In the genomic region with DNA sequence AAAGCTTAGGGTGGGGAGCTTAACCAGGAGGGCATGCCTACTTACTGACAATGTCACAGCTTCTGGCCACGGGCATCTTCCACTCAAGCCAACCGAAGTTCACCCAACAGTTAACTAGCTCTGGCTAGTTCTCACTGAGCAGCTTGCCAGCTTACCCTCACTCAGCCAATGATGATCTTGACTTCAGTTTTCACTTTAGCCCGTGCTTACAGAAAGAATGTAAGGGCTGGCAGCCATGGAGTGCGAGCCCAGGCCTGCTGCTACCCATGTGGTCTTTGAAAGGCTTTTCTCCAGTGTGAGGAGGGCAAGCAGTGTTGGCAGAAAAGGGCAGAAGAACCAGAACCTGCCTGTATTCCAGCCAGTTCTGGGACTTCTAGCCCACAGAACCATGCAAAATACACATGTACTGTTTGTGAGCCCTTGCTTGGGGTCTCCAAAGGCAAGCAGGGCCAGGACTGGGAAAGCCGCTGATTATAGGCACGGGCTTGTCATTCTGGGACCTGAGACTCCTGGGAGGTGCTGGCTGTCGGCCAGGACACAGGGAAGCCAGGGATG, we compare ENCODE assay signal across 7 mouse cellular contexts.
A peak's percentile ranks its signal among the peaks of the same experiment; 100 is the strongest.
DNase-seq lines count a peak whose midpoint lies in the region; ATAC-seq and TF ChIP-seq lines count a peak whose summit lies in the region.

No protein-coding gene starts in this region.

- no peak for DNase-seq in heart, postnatal 0 days (ENCODE audit: low spot score)
- no peak for DNase-seq in neural tube, embryonic 10.5 days (ENCODE audit: extremely low spot score, low spot score)

- no peaks in the 10 kb centered on the region for H3K27me3 ChIP-seq in heart, postnatal 0 days (ENCODE audit: control insufficient read depth, insufficient read depth, low read length)
- H3K27me3 ChIP-seq in heart, embryonic 11.5 days (ENCODE audit: control insufficient read depth, insufficient read depth, low read length) = no peaks in the 10 kb centered on the region
- H3K27me3 ChIP-seq in neural tube, embryonic 13.5 days = no peaks in the 10 kb centered on the region
- H3K27me3 ChIP-seq in hindbrain, embryonic 13.5 days = no peaks in the 10 kb centered on the region
- H3K27me3 ChIP-seq in intestine, embryonic 16.5 days (replicated peaks; ENCODE audit: control insufficient read depth, insufficient read depth, low read length) = no peaks in the 10 kb centered on the region

- peaks cover 8% of the 10 kb centered on the region for H3K4me1 ChIP-seq in heart, postnatal 0 days (ENCODE audit: control insufficient read depth, insufficient read depth)
- peaks cover 3% of the 10 kb centered on the region; the same call in 1 of the 2 replicates for H3K4me1 ChIP-seq in heart, embryonic 11.5 days (ENCODE audit: control insufficient read depth, insufficient read depth, low read length)
- peaks cover 32% of the 10 kb centered on the region for H3K4me1 ChIP-seq in neural tube, embryonic 13.5 days (replicated peaks)
- peaks cover 24% of the 10 kb centered on the region for H3K4me1 ChIP-seq in hindbrain, embryonic 13.5 days (replicated peaks)
- H3K4me1 ChIP-seq in intestine, embryonic 16.5 days (ENCODE audit: control insufficient read depth, insufficient read depth, low read length) = no peaks in the 10 kb centered on the region

- no peaks in the 10 kb centered on the region for H3K36me3 ChIP-seq in heart, postnatal 0 days (replicated peaks; ENCODE audit: control insufficient read depth, insufficient read depth, low read length)
- H3K36me3 ChIP-seq in heart, embryonic 11.5 days (ENCODE audit: control insufficient read depth, insufficient read depth, low read length) = no peaks in the 10 kb centered on the region
- no peaks in the 10 kb centered on the region for H3K36me3 ChIP-seq in neural tube, embryonic 13.5 days
- no peaks in the 10 kb centered on the region for H3K36me3 ChIP-seq in hindbrain, embryonic 13.5 days
- no peaks in the 10 kb centered on the region for H3K36me3 ChIP-seq in intestine, embryonic 16.5 days (ENCODE audit: control insufficient read depth, insufficient read depth, low read length)

- H3K4me3 ChIP-seq in heart, postnatal 0 days (ENCODE audit: low read depth, low read length) = no peak overlapping the region
- no peak overlapping the region for H3K4me3 ChIP-seq in heart, embryonic 11.5 days (ENCODE audit: low read depth, low read length)
- no peak overlapping the region for H3K4me3 ChIP-seq in neural tube, embryonic 13.5 days
- H3K4me3 ChIP-seq in hindbrain, embryonic 13.5 days = no peak overlapping the region
- no peak overlapping the region for H3K4me3 ChIP-seq in intestine, embryonic 16.5 days (ENCODE audit: low read length)

- TF ChIP-seq CTCF in heart, postnatal 0 days (IDR thresholded peaks at IDR 0.05; ENCODE audit: low read depth) = no peak

- H3K27ac ChIP-seq in heart, postnatal 0 days (ENCODE audit: low read depth) = peak overlapping the region; percentile 18; the same call in 1 of the 2 replicates
- H3K27ac ChIP-seq in heart, embryonic 11.5 days (ENCODE audit: low read depth, low read length) = no peak overlapping the region
- peak overlapping the region; percentile 85; the same call in 1 of the 2 replicates for H3K27ac ChIP-seq in neural tube, embryonic 13.5 days (replicated peaks)
- peak overlapping the region; percentile 83 for H3K27ac ChIP-seq in hindbrain, embryonic 13.5 days
- H3K27ac ChIP-seq in intestine, embryonic 16.5 days (ENCODE audit: low read length) = no peak overlapping the region

- ATAC-seq in heart, postnatal 0 days (ENCODE audit: insufficient read depth, low read depth) = peak; percentile 30; the same call in 1 of the 2 replicates
- ATAC-seq in heart, embryonic 11.5 days (replicated peaks; ENCODE audit: insufficient number of reproducible peaks, low FRiP score, low TSS enrichment) = no peak
- no peak for ATAC-seq in neural tube, embryonic 13.5 days (ENCODE audit: low read depth)
- no peak for ATAC-seq in hindbrain, embryonic 13.5 days (ENCODE audit: low FRiP score)
- ATAC-seq in activated CD4-positive, CD25-positive, alpha-beta regulatory T cell, adult 4 months = no peak
- no peak for ATAC-seq in intestine, embryonic 16.5 days

- no peak for TF ChIP-seq EP300 in heart, postnatal 0 days (IDR thresholded peaks at IDR 0.05; ENCODE audit: low read depth)

- no peak overlapping the region for H3K4me2 ChIP-seq in heart, postnatal 0 days (ENCODE audit: low read depth, low read length)
- H3K4me2 ChIP-seq in heart, embryonic 11.5 days = no peak overlapping the region
- H3K4me2 ChIP-seq in neural tube, embryonic 13.5 days = no peak overlapping the region
- H3K4me2 ChIP-seq in hindbrain, embryonic 13.5 days = no peak overlapping the region
- H3K4me2 ChIP-seq in intestine, embryonic 16.5 days (ENCODE audit: low read depth, low read length) = no peak overlapping the region

- H3K9me3 ChIP-seq in heart, postnatal 0 days (replicated peaks; ENCODE audit: control insufficient read depth, low read length) = no peaks in the 10 kb centered on the region
- no peaks in the 10 kb centered on the region for H3K9me3 ChIP-seq in heart, embryonic 11.5 days (replicated peaks; ENCODE audit: control insufficient read depth, low read length)
- no peaks in the 10 kb centered on the region for H3K9me3 ChIP-seq in neural tube, embryonic 13.5 days
- H3K9me3 ChIP-seq in hindbrain, embryonic 13.5 days = no peaks in the 10 kb centered on the region
- no peaks in the 10 kb centered on the region for H3K9me3 ChIP-seq in intestine, embryonic 16.5 days (ENCODE audit: control insufficient read depth, low read length)

- H3K9ac ChIP-seq in heart, postnatal 0 days (replicated peaks; ENCODE audit: low read depth, low read length) = no peak overlapping the region
- no peak overlapping the region for H3K9ac ChIP-seq in heart, embryonic 11.5 days (ENCODE audit: low read depth, low read length)
- no peak overlapping the region for H3K9ac ChIP-seq in neural tube, embryonic 13.5 days
- H3K9ac ChIP-seq in hindbrain, embryonic 13.5 days = no peak overlapping the region
- no peak overlapping the region for H3K9ac ChIP-seq in intestine, embryonic 16.5 days (ENCODE audit: low read depth, low read length)

- 40% methylated on average over 7 of the region's 7 CpGs for WGBS in heart, postnatal 0 days
- 57% methylated on average over 7 of the region's 7 CpGs for whole genome bisulfite sequencing in heart, embryonic 11.5 days (ENCODE audit: insufficient replicate concordance)
- 56% methylated on average over 7 of the region's 7 CpGs for WGBS in neural tube, embryonic 13.5 days
- 61% methylated on average over 7 of the region's 7 CpGs for WGBS in hindbrain, embryonic 13.5 days
- 75% methylated on average over 7 of the region's 7 CpGs for WGBS in intestine, embryonic 16.5 days

Comparison
In these comparisons a context has a peak if more than half of its experiments do, and no peak if none do; other contexts are left out.
1. H3K27ac ChIP-seq: peak in heart, postnatal 0 days (single experiment), neural tube, embryonic 13.5 days (single experiment) and hindbrain, embryonic 13.5 days (single experiment); none in heart, embryonic 11.5 days (single experiment) and intestine, embryonic 16.5 days (single experiment).